Mouse (Mus musculus): ENCODE data around the gene Tcf7l1. TPM values are rescaled to one million over a fixed set of nuclear protein-coding genes. Genes with fewer than 3 reads are reported as not detected.

Tcf7l1 gene
- polyA plus RNA-seq, 1 experiment from 2014 or later: 23.8 TPM

DNA sequence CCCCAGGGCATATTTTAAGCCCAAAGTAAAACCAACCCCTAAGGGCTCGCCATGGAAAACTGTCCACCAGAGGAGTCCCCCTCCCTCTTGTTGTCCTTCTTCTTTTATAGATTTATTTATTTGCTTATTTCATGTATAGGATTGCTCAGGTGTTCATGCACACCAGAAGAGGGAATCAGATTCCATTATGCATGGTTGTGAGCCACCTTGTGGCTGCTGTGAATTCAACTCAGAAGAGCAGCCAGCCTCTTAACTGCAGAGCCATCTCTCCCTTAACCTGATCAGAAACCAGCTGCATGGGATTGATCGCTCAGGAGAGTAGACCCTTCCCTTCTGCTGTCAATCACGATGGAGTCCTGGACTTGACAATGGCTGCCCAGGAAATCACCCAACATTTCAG, 152.1 kb downstream of the Tcf7l1 start:
- Histone ChIP-seq H3K4me1 (replicated peaks; ENCODE audit: insufficient read depth, low read length) (no peaks in the 10 kb centered on the region), H3K36me3 (ENCODE audit: insufficient read depth, low read length) (peaks cover 10% of the 10 kb centered on the region; the same call in 1 of the 2 replicates), H3K4me3 (replicated peaks; ENCODE audit: low read depth, low read length) (no peak overlapping the region), H3K9ac (ENCODE audit: low read depth, low read length) (no peak overlapping the region), H3K27me3 (ENCODE audit: insufficient read depth, low read length) (no peaks in the 10 kb centered on the region), H3K9me3 (replicated peaks; ENCODE audit: low read length) (no peaks in the 10 kb centered on the region), H3K27ac (no peak overlapping the region), H3K4me2 (ENCODE audit: low read length) (no peak overlapping the region)
- peak; percentile 57 for TF ChIP-seq CTCF (IDR thresholded peaks at IDR 0.05; ENCODE audit: low read depth)
- DNase-seq (ENCODE audit: low spot score): no peak
- WGBS: 74% methylated on average over 3 of the region's 3 CpGs
- no peak for ATAC-seq (replicated peaks; ENCODE audit: low FRiP score, low read depth)

DNA sequence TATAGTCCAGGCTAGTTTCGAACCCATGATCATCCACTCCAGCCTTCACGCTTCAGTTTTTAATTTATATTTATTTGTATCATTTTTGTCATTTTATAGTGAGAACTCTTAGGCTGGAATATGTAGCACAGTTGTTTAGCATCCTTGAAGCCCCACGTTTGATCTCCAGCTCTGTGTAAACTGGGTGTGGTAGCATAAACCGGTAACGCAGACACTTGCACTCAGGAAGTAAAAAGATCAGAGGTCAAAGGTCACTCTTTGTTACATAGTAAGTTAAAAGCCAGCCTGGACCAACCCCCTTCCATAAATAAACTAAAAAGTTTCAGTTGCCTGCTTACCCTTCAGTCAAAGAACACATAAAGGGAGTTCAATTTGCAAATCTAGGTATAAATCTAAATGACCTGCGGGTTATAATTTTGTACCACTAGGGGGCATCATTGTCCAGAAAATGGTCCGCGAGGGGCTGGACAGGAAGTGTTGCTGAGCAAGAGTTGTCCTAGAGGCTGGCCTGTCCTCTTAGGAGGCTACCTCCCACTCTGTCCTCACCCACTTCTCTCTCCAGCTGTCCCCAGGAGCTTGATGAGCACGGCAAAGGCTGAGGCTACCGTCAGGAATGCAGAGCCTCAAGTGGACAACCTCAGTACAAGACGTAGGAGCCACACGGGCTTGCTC, 153.2 kb downstream of the Tcf7l1 start:
- H3K4me2 ChIP-seq (ENCODE audit: low read length): no peak overlapping the region
- H3K4me1 ChIP-seq (replicated peaks; ENCODE audit: insufficient read depth, low read length): no peaks in the 10 kb centered on the region
- H3K36me3 ChIP-seq (ENCODE audit: insufficient read depth, low read length): peaks cover 17% of the 10 kb centered on the region; the same call in 1 of the 2 replicates
- WGBS: 30% methylated on average over 12 of the region's 12 CpGs
- no peak overlapping the region for H3K9ac ChIP-seq (ENCODE audit: low read depth, low read length)
- H3K27me3 ChIP-seq (ENCODE audit: insufficient read depth, low read length): no peaks in the 10 kb centered on the region
- H3K9me3 ChIP-seq (replicated peaks; ENCODE audit: low read length): no peaks in the 10 kb centered on the region
- ATAC-seq (replicated peaks; ENCODE audit: low FRiP score, low read depth) (peak; percentile 88), DNase-seq (ENCODE audit: low spot score) (peak; percentile 93)
- H3K27ac ChIP-seq: peak overlapping the region; percentile 27; the same call in 1 of the 2 replicates
- H3K4me3 ChIP-seq (replicated peaks; ENCODE audit: low read depth, low read length): no peak overlapping the region
- peak; percentile 83 for TF ChIP-seq CTCF (IDR thresholded peaks at IDR 0.05; ENCODE audit: low read depth)

DNA sequence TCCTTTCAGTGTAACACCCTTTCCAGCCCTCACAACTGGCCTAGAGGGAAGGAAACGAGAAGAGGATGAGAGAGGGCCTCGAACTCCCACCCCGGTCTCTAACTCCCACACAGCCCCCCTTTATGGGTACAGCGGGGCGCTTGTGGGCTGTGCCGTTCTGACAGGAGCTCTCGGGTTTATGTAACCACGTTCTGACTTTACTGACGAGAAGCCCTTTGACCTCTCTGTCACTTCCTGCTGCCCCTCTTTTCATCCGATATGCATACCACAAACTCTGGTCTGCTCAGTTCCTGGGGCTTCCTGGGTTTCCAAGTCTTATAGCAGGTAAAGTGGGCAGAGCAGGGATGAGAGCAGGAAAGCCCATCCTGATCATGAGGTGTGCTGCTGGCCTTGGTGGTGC, 154.7 kb downstream of the Tcf7l1 start:
- no peaks in the 10 kb centered on the region for H3K4me1 ChIP-seq (replicated peaks; ENCODE audit: insufficient read depth, low read length)

GRCm38 (mm10) chr6:72631700-72632099, 157.4 kb downstream of the Tcf7l1 start:
- ATAC-seq (replicated peaks; ENCODE audit: low FRiP score, low read depth): no peak
- no peaks in the 10 kb centered on the region for H3K9me3 ChIP-seq (replicated peaks; ENCODE audit: low read length)
- DNase-seq (ENCODE audit: low spot score): no peak
- H3K27ac ChIP-seq: no peak overlapping the region
- TF ChIP-seq CTCF (IDR thresholded peaks at IDR 0.05; ENCODE audit: low read depth): no peak
- H3K36me3 ChIP-seq (ENCODE audit: insufficient read depth, low read length): peaks cover 40% of the 10 kb centered on the region
- no peak overlapping the region for H3K9ac ChIP-seq (ENCODE audit: low read depth, low read length)
- 60% methylated on average over 6 of the region's 6 CpGs for WGBS
- H3K27me3 ChIP-seq (ENCODE audit: insufficient read depth, low read length): no peaks in the 10 kb centered on the region
- H3K4me1 ChIP-seq (replicated peaks; ENCODE audit: insufficient read depth, low read length): no peaks in the 10 kb centered on the region
- no peak overlapping the region for H3K4me2 ChIP-seq (ENCODE audit: low read length)
- no peak overlapping the region for H3K4me3 ChIP-seq (replicated peaks; ENCODE audit: low read depth, low read length)

More for the DNA sequence above, 154.7 kb downstream of the Tcf7l1 start:
- H3K4me3 ChIP-seq (replicated peaks; ENCODE audit: low read depth, low read length): no peak overlapping the region
- H3K4me2 ChIP-seq (ENCODE audit: low read length): no peak overlapping the region
- H3K9ac ChIP-seq (ENCODE audit: low read depth, low read length): no peak overlapping the region
- no peak overlapping the region for H3K27ac ChIP-seq
- H3K9me3 ChIP-seq (replicated peaks; ENCODE audit: low read length): no peaks in the 10 kb centered on the region
- H3K27me3 ChIP-seq (ENCODE audit: insufficient read depth, low read length): no peaks in the 10 kb centered on the region
- DNase-seq (ENCODE audit: low spot score) (no peak), ATAC-seq (replicated peaks; ENCODE audit: low FRiP score, low read depth) (no peak)
- 38% methylated on average over 10 of the region's 10 CpGs for WGBS
- H3K36me3 ChIP-seq (ENCODE audit: insufficient read depth, low read length): peaks cover 27% of the 10 kb centered on the region
- no peak for TF ChIP-seq CTCF (IDR thresholded peaks at IDR 0.05; ENCODE audit: low read depth)

DNA sequence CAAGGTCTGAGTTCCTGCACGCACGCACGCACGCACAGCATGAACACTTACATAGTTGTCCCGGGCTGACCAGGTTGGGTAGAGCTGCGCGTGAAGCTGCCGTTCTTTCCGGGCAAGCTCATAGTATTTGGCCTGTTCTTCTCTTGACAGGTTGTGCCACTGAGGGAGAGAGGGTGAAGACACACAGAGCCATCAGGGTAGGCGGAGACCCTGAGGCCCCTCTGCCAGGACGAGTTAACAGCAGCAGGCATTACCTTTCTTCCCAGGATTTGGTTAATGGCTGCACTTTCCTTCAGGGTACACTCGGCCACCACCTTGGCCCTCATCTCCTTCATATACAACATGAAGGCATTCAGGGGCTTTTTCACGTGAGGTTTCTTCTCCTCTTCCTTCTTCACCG, 158.1 kb downstream of the Tcf7l1 start:
- H3K27me3 ChIP-seq (ENCODE audit: insufficient read depth, low read length): no peaks in the 10 kb centered on the region
- 81% methylated on average over 14 of the region's 14 CpGs for WGBS
- no peak overlapping the region for H3K4me3 ChIP-seq (replicated peaks; ENCODE audit: low read depth, low read length)
- H3K4me1 ChIP-seq (replicated peaks; ENCODE audit: insufficient read depth, low read length): no peaks in the 10 kb centered on the region
- no peaks in the 10 kb centered on the region for H3K9me3 ChIP-seq (replicated peaks; ENCODE audit: low read length)
- TF ChIP-seq CTCF (IDR thresholded peaks at IDR 0.05; ENCODE audit: low read depth): no peak
- H3K4me2 ChIP-seq (ENCODE audit: low read length): no peak overlapping the region
- H3K9ac ChIP-seq (ENCODE audit: low read depth, low read length): no peak overlapping the region
- no peak for ATAC-seq (replicated peaks; ENCODE audit: low FRiP score, low read depth)
- no peak for DNase-seq (ENCODE audit: low spot score)
- H3K36me3 ChIP-seq (ENCODE audit: insufficient read depth, low read length): peaks cover 47% of the 10 kb centered on the region
- no peak overlapping the region; the same call in 1 of the 2 replicates for H3K27ac ChIP-seq

- 84% methylated on average over 2 of the region's 2 CpGs for WGBS
- H3K9ac ChIP-seq (ENCODE audit: low read depth, low read length): no peak overlapping the region
- no peak overlapping the region for H3K27ac ChIP-seq
- no peak overlapping the region for H3K4me2 ChIP-seq (ENCODE audit: low read length)
- peaks cover 47% of the 10 kb centered on the region for H3K36me3 ChIP-seq (ENCODE audit: insufficient read depth, low read length)
- ATAC-seq (replicated peaks; ENCODE audit: low FRiP score, low read depth) (no peak), DNase-seq (ENCODE audit: low spot score) (no peak)
- H3K4me1 ChIP-seq (replicated peaks; ENCODE audit: insufficient read depth, low read length): no peaks in the 10 kb centered on the region
- TF ChIP-seq CTCF (IDR thresholded peaks at IDR 0.05; ENCODE audit: low read depth): no peak
- no peaks in the 10 kb centered on the region for H3K9me3 ChIP-seq (replicated peaks; ENCODE audit: low read length)
- no peak overlapping the region for H3K4me3 ChIP-seq (replicated peaks; ENCODE audit: low read depth, low read length)
- H3K27me3 ChIP-seq (ENCODE audit: insufficient read depth, low read length): no peaks in the 10 kb centered on the region
These were observed 158.7 kb downstream of the Tcf7l1 start for GRCm38 (mm10) chr6:72630370-72630769.

All from kidney, postnatal 0 days (tissue).